ENCODE assay signal across 27 mouse cellular contexts in genomic region chr3:39952556-39952955, GRCm38 (mm10).
DNase-seq lines count a peak whose midpoint lies in the region; ATAC-seq and TF ChIP-seq lines count a peak whose summit lies in the region.
"Had no signal": no experiment of that assay in that cellular context is flagged by ENCODE, and none has a peak within 500 bp of the region (broad histone marks: within the 10 kb centered on the region; RNA-seq: fewer than 3 reads in every experiment).

No protein-coding gene starts in this region.

- dilution Hi-C loops in CH12.LX (cut with MboI; ENCODE audit: extremely low pct_ligation_motif_present, extremely low pct_unique_long_range_greater_than_20kb, low sequenced_read_pairs) = no loop called here

- TF ChIP-seq CTCF in CH12.LX (conservative IDR thresholded peaks at IDR 0.05 in 1 of 2, IDR thresholded peaks at IDR 0.05 in 1 of 2; ENCODE audit: low read depth in 2 of 2, low read length in 2 of 2) = no peak

- in situ Hi-C loops in CH12.LX (cut with MboI; ENCODE audit: low pct_ligation_motif_present, low pct_unique_long_range_greater_than_20kb, low sequenced_read_pairs) = no loop called here

- TF ChIP-seq POLR2A in CH12.LX (IDR thresholded peaks at IDR 0.05; ENCODE audit: low read depth, low read length) = no peak

- no peak for TF ChIP-seq EP300 in CH12.LX (IDR thresholded peaks at IDR 0.05; ENCODE audit: low read length)

- 55% methylated on average over 1 of the region's 1 CpGs for WGBS in embryonic facial prominence, embryonic 14.5 days
- WGBS in midbrain, embryonic 15.5 days = 94% methylated on average over 1 of the region's 1 CpGs
- 62% methylated on average over 1 of the region's 1 CpGs for WGBS in kidney, embryonic 14.5 days

- H3K4me3 ChIP-seq in CH12.LX (replicated peaks in 1 of 3; ENCODE audit: low read depth in 2 of 3, low read length in 2 of 3, poor library complexity in 1 of 3) = no peak overlapping the region
- no peak overlapping the region for H3K4me3 ChIP-seq in embryonic facial prominence, embryonic 14.5 days (ENCODE audit: low read depth, low read length)
- no peak overlapping the region for H3K4me3 ChIP-seq in midbrain, embryonic 15.5 days
- no peak overlapping the region for H3K4me3 ChIP-seq in kidney, embryonic 14.5 days (ENCODE audit: low read length)
- H3K4me3 ChIP-seq: embryonic facial prominence, embryonic 15.5 days; erythroblast, embryonic 14.5 days; forebrain, embryonic 12.5 days; forebrain, embryonic 15.5 days; heart, adult 2 months; heart, embryonic 10.5 days; heart, embryonic 13.5 days had no signal

- H3K27me3 ChIP-seq in CH12.LX (replicated peaks) = no peaks in the 10 kb centered on the region
- H3K27me3 ChIP-seq in embryonic facial prominence, embryonic 14.5 days (replicated peaks; ENCODE audit: control insufficient read depth, insufficient read depth, low read length) = no peaks in the 10 kb centered on the region
- H3K27me3 ChIP-seq in midbrain, embryonic 15.5 days (replicated peaks) = no peaks in the 10 kb centered on the region
- no peaks in the 10 kb centered on the region for H3K27me3 ChIP-seq in kidney, embryonic 14.5 days (ENCODE audit: control insufficient read depth, insufficient read depth, low read length)
- H3K27me3 ChIP-seq: embryonic facial prominence, embryonic 15.5 days; forebrain, embryonic 12.5 days; forebrain, embryonic 15.5 days; heart, embryonic 13.5 days had no signal

- no peaks in the 10 kb centered on the region for H3K4me1 ChIP-seq in CH12.LX (ENCODE audit: control insufficient read depth in 1 of 2, insufficient read depth in 2 of 2)
- peaks cover 5% of the 10 kb centered on the region; the same call in 1 of the 2 replicates for H3K4me1 ChIP-seq in embryonic facial prominence, embryonic 14.5 days (ENCODE audit: control insufficient read depth, insufficient read depth, low read length)
- no peaks in the 10 kb centered on the region for H3K4me1 ChIP-seq in midbrain, embryonic 15.5 days
- no peaks in the 10 kb centered on the region for H3K4me1 ChIP-seq in kidney, embryonic 14.5 days (ENCODE audit: control insufficient read depth, insufficient read depth, low read length)
- H3K4me1 ChIP-seq: embryonic facial prominence, embryonic 15.5 days; forebrain, embryonic 12.5 days; forebrain, embryonic 15.5 days; heart, embryonic 10.5 days; heart, embryonic 13.5 days had no signal

- H3K9ac ChIP-seq in CH12.LX (ENCODE audit: insufficient read depth, low read depth) = no peak overlapping the region
- H3K9ac ChIP-seq in embryonic facial prominence, embryonic 14.5 days (ENCODE audit: low read depth, low read length) = no peak overlapping the region
- no peak overlapping the region for H3K9ac ChIP-seq in midbrain, embryonic 15.5 days
- no peak overlapping the region for H3K9ac ChIP-seq in kidney, embryonic 14.5 days (ENCODE audit: low read depth, low read length)
- H3K9ac ChIP-seq: embryonic facial prominence, embryonic 15.5 days; forebrain, embryonic 12.5 days; forebrain, embryonic 15.5 days; heart, embryonic 13.5 days; hindbrain, embryonic 14.5 days had no signal

- no peak overlapping the region for H3K4me2 ChIP-seq in CH12.LX (ENCODE audit: insufficient read depth, low read depth, poor library complexity, severe bottlenecking)
- H3K4me2 ChIP-seq in embryonic facial prominence, embryonic 14.5 days (ENCODE audit: low read depth, low read length) = no peak overlapping the region
- no peak overlapping the region for H3K4me2 ChIP-seq in midbrain, embryonic 15.5 days
- no peak overlapping the region for H3K4me2 ChIP-seq in kidney, embryonic 14.5 days (replicated peaks; ENCODE audit: low read depth, low read length)
- H3K4me2 ChIP-seq: embryonic facial prominence, embryonic 15.5 days; forebrain, embryonic 12.5 days; forebrain, embryonic 15.5 days; heart, embryonic 13.5 days; hindbrain, embryonic 14.5 days had no signal

- H3K79me2 ChIP-seq in CH12.LX (replicated peaks; ENCODE audit: control insufficient read depth, extremely low read depth, insufficient read depth, poor library complexity, severe bottlenecking) = no peaks in the 10 kb centered on the region

- H3K9me3 ChIP-seq in CH12.LX (replicated peaks; ENCODE audit: low read length) = peaks cover 3% of the 10 kb centered on the region
- H3K9me3 ChIP-seq in embryonic facial prominence, embryonic 14.5 days (ENCODE audit: control insufficient read depth, low read length) = peaks cover 16% of the 10 kb centered on the region
- no peaks in the 10 kb centered on the region for H3K9me3 ChIP-seq in midbrain, embryonic 15.5 days
- 0 out of 2 replicates have a peak, but pooled peaks cover 2% of the 10 kb centered on the region for H3K9me3 ChIP-seq in kidney, embryonic 14.5 days (ENCODE audit: control insufficient read depth, low read length)
- H3K9me3 ChIP-seq: forebrain, embryonic 12.5 days; forebrain, embryonic 15.5 days; heart, embryonic 10.5 days had no signal

- H3K36me3 ChIP-seq in CH12.LX (replicated peaks in 1 of 2; ENCODE audit: control insufficient read depth in 1 of 2, insufficient read depth in 1 of 2, low read length in 1 of 2) = no peaks in the 10 kb centered on the region
- no peaks in the 10 kb centered on the region for H3K36me3 ChIP-seq in embryonic facial prominence, embryonic 14.5 days (ENCODE audit: control insufficient read depth, insufficient read depth, low read length)
- H3K36me3 ChIP-seq in midbrain, embryonic 15.5 days (replicated peaks) = no peaks in the 10 kb centered on the region
- no peaks in the 10 kb centered on the region for H3K36me3 ChIP-seq in kidney, embryonic 14.5 days (ENCODE audit: control insufficient read depth, insufficient read depth, low read length)
- H3K36me3 ChIP-seq: embryonic facial prominence, embryonic 15.5 days; forebrain, embryonic 12.5 days; forebrain, embryonic 15.5 days; G1E; heart, embryonic 10.5 days; heart, embryonic 13.5 days had no signal

- peak; percentile 2 for DNase-seq in CH12.LX (ENCODE audit: extremely low read depth)
- peak; percentile 64 for DNase-seq in NIH3T3 (ENCODE audit: low read depth)
- peak; percentile 42 for DNase-seq in embryonic facial prominence, embryonic 14.5 days (ENCODE audit: low spot score)
- DNase-seq in frontal cortex, postnatal 25 days (ENCODE audit: low spot score in 2 of 2) = no peak
- DNase-seq: adrenal gland, postnatal 10 days; adrenal gland, postnatal 36 days; cerebellum, adult 18-20 months; cerebellum, adult 9-10 months; cerebellum, postnatal 14 days; gastrocnemius, postnatal 10 days; gastrocnemius, postnatal 36 days; heart, adult 2 months; heart, postnatal 14 days; heart, postnatal 4 days had no signal

- no peak for ATAC-seq in embryonic facial prominence, embryonic 14.5 days (ENCODE audit: low read depth)
- no peak for ATAC-seq in midbrain, embryonic 15.5 days (replicated peaks)
- no peak for ATAC-seq in kidney, embryonic 14.5 days (ENCODE audit: low FRiP score, low TSS enrichment)
- ATAC-seq: forebrain, embryonic 15.5 days; hindbrain, postnatal 0 days; inflammation-experienced regulatory T-cells, adult 6 months; intestine, embryonic 16.5 days had no signal

- no peak overlapping the region for H3K27ac ChIP-seq in CH12.LX (ENCODE audit: insufficient read depth, low read depth)
- H3K27ac ChIP-seq in embryonic facial prominence, embryonic 14.5 days (replicated peaks; ENCODE audit: low read depth, low read length) = no peak overlapping the region
- no peak overlapping the region for H3K27ac ChIP-seq in midbrain, embryonic 15.5 days
- H3K27ac ChIP-seq in kidney, embryonic 14.5 days (ENCODE audit: low read depth, low read length) = no peak overlapping the region
- H3K27ac ChIP-seq: embryonic facial prominence, embryonic 15.5 days; forebrain, embryonic 12.5 days; forebrain, embryonic 15.5 days; heart, adult 2 months; heart, embryonic 10.5 days; heart, embryonic 13.5 days; hindbrain, embryonic 14.5 days; hindbrain, postnatal 0 days had no signal

- no peak for TF ChIP-seq RAD21 in CH12.LX (IDR thresholded peaks at IDR 0.05; ENCODE audit: low read depth, low read length)

TF ChIP-seq in CH12.LX, 34 proteins besides CTCF, POLR2A, EP300 and RAD21:
- TF ChIP-seq ELF1 (IDR thresholded peaks at IDR 0.05; ENCODE audit: low read depth, low read length) (no peak), ZMIZ1 (IDR thresholded peaks at IDR 0.05; ENCODE audit: low read depth, low read length) (no peak)
TF ChIP-seq in CH12.LX: peak in this region for 0.

Comparison
In these comparisons a context has a peak if more than half of its experiments do, and no peak if none do; other contexts are left out.
1. DNase-seq: peak in CH12.LX (single experiment), NIH3T3 (single experiment) and embryonic facial prominence, embryonic 14.5 days (single experiment); none in frontal cortex, postnatal 25 days (0 of 2).